Mouse (Mus musculus) kidney, embryonic 15.5 days (tissue): Measurements from ENCODE around the gene Hdac8. TPM values are rescaled to one million over a fixed set of nuclear protein-coding genes. Genes with fewer than 3 reads are reported as not detected.

Experiments used
- ATAC-seq: fragments of 200-750 bp; cut with Nextera tagmentation; replicated peaks from 2 replicates; pipeline ENCODE4 v1.8.0; 2017; ENCODE audit warnings: moderate TSS enrichment; ENCODE audit not compliant: low FRiP score
- H3K27ac ChIP-seq: fragments of 300-500 bp; sonication (generic); 2 replicates; pipeline ENCODE4 v1.5.1; 2015; ENCODE audit warnings: mild to moderate bottlenecking, inconsistent platforms
- H3K27me3 ChIP-seq: fragments of 300-500 bp; sonication (generic); 2 replicates; pipeline ENCODE4 v1.6.1; 2015; ENCODE audit warnings: inconsistent platforms
- H3K36me3 ChIP-seq: fragments of 300-500 bp; sonication (generic); 2 replicates; pipeline ENCODE4 v1.6.1; 2015; ENCODE audit warnings: inconsistent platforms
- H3K4me1 ChIP-seq: fragments of 300-500 bp; sonication (generic); 2 replicates; pipeline ENCODE4 v1.6.1; 2015; ENCODE audit warnings: inconsistent platforms
- H3K4me2 ChIP-seq: fragments of 300-500 bp; sonication (generic); 2 replicates; pipeline ENCODE4 v1.6.1; 2015; ENCODE audit warnings: moderate library complexity, mild to moderate bottlenecking, inconsistent platforms
- H3K4me3 ChIP-seq: fragments of 300-500 bp; sonication (generic); replicated peaks from 2 replicates; pipeline ENCODE4 v1.5.1; 2015; ENCODE audit warnings: mild to moderate bottlenecking, inconsistent platforms
- H3K9ac ChIP-seq: fragments of 300-500 bp; sonication (generic); 2 replicates; pipeline ENCODE4 v1.6.1; 2015; ENCODE audit warnings: mild to moderate bottlenecking, inconsistent platforms
- H3K9me3 ChIP-seq: fragments of 300-500 bp; sonication (generic); replicated peaks from 2 replicates; pipeline ENCODE4 v1.6.1; 2016; ENCODE audit warnings: inconsistent platforms
- WGBS: fragments of 180-500 bp; shearing (Covaris S2); methylation state at CpG from one replicate; pipeline ENCODE4 v1.1.7; 2015; ENCODE audit warnings: mixed read lengths; 5-methylcytosine and 5-hydroxymethylcytosine counted together
- polyA plus RNA-seq: library from polyadenylated mRNA; unstranded; fragments of >200 nt; fragmentation: Nextera tagmentation; extraction: Ambion mirVana; gene quantifications from 2 replicates; pipeline ENCODE4 v1.2.1, GENCODE M21; 2015

Gene Hdac8
- 9.1 and 9.6 TPM in 2 replicates for polyA plus RNA-seq

DNA sequence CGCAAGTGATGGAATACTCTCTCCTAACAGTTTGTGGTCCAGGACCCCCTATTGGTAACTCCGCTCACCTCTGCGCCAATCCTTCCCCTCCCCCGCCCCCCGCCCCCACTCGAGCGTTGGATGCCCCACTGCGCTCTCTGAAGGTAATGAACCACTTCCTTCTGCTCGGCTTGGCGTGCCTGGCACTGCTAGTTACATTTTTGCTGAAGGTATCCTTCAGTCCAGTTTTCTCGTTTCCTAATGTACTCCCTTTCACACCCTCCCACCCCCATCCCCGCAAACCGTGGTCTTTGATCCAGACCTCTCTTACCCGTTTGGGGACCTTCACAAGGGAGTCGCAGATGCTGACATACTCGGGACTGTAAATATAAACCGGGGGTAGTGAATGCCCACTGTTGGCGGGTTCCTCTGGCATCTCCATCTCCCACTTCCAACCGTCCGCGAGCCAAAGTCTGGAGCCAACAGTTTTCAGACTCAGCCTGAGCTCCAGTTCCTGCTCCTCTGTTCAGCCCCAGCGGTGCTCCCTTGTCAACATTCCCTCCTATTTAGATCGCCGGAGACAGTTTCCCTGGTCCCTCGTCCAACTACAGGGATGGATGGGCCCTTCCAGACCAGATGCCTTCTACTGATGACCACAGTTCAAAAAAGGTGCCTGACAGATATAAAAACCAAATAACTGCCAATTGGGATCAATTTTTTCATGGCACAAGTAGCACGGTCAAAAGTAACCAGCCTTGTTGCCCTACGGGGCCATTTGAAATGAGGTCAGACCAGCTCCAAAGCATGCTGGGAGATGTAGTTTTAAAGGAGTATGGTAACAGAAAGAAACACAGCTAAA is at the start of gene Hdac8:
Gene Hdac8, minus strand, starts transcription at position 716 of the 838 bp plus-strand sequence.
- H3K27me3 ChIP-seq = peaks cover 40% of the 10 kb centered on the region
- ATAC-seq = peak; percentile 90
- H3K4me3 ChIP-seq = peak within 1 kb of the TSS; percentile 57
- no peaks in the 10 kb centered on the region for H3K36me3 ChIP-seq
- peak within 1 kb of the TSS; percentile 59 for H3K4me2 ChIP-seq
- peak within 1 kb of the TSS; percentile 31 for H3K9ac ChIP-seq
- 17% methylated on average over 27 of the region's 27 CpGs for WGBS
- 0 out of 2 replicates have a peak within 1 kb of the TSS, but pooled peaks have one; percentile 41 for H3K27ac ChIP-seq
- no peaks in the 10 kb centered on the region for H3K9me3 ChIP-seq
- H3K4me1 ChIP-seq = no peaks in the 10 kb centered on the region

DNA sequence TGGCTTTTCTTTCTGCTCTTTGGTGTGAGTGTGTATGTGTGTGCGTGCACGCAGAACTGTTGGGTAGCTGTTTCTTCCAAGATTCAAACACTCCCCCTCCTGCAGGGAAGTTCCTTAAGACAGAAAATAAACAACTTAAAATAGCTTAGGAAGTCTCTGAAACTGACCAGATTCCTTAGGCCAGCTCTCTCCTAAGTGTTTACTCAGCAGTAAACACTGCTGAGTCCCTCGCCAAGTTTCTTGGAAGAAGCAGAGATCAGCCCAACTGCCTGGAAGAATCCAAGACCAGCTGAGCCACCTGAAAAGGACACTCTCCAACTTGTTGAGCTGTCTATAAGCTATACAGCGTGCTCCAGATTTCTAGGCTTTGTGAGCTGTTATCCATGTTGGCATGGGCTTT is 4.0 kb upstream of the Hdac8 start:
- H3K27ac ChIP-seq = no peak overlapping the region
- WGBS = 44% methylated on average over 4 of the region's 4 CpGs
- H3K36me3 ChIP-seq = no peaks in the 10 kb centered on the region
- H3K27me3 ChIP-seq = peaks cover 37% of the 10 kb centered on the region
- ATAC-seq = no peak
- H3K9ac ChIP-seq = no peak overlapping the region
- no peaks in the 10 kb centered on the region for H3K4me1 ChIP-seq
- H3K9me3 ChIP-seq = no peaks in the 10 kb centered on the region
- H3K4me3 ChIP-seq = no peak overlapping the region
- H3K4me2 ChIP-seq = no peak overlapping the region

DNA sequence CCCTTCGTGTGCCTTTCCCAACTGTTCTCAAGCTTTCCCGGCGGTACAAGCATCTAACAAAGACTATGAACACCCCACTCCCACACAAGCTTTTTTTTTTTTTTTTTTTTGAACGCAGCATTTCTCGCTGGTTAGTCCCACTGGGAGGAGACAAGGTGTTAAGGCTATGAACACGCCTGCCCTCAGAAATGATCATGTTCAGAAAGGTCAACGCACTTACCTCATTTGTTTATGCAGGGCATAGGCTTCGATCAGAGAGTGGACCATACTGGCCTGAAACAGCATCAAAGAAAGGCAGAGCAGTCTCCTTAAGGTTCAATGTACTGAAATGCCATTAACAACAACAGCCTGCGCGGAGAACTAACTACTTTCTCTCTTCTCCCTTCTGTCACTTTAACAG is 980 bp downstream of the Hdac8 start:
- Histone ChIP-seq H3K36me3 (peaks cover 6% of the 10 kb centered on the region; the same call in 1 of the 2 replicates), H3K4me2 (peak overlapping the region; percentile 59), H3K9me3 (no peaks in the 10 kb centered on the region), H3K27me3 (peaks cover 35% of the 10 kb centered on the region), H3K9ac (0 out of 2 replicates have a peak overlapping the region, but pooled peaks have one; percentile 31), H3K4me1 (no peaks in the 10 kb centered on the region), H3K4me3 (peak overlapping the region; percentile 57), H3K27ac (no peak overlapping the region)
- ATAC-seq = no peak
- 32% methylated on average over 10 of the region's 10 CpGs for WGBS

DNA sequence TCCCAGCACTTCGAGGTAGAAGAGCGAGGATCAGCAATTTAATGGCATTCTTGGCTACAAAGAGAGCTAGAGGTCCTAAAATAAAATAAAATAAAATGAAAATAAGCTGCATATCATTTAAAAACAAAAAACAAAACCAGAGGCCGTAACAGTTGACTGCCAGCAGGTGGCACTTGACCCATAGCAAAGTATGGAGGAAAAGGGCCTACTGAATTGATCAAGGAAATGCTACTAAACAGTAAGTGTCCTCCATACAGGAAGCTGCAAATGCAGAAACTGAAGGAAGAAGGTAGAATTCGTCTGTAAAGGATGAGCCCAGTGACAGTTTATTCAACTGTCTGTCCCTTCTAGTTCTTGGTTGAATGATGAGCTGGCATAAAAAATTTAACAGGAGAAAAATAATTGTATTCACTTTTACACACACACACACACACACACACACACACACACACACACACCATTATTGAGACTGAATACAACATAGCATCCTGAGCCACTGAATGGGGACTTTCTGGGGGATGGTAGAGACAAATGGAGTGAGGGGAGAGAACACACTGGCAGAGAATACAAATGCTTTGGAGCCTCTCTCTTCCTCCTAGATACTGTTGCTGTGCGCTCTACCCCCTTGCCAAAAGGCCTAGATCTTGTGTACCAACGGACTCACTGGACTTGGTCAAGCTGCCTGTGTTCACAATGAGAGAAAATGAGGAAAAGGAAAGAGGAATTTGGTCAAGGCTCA is 11.0 kb downstream of the Hdac8 start:
- H3K4me2 ChIP-seq = no peak overlapping the region
- H3K27me3 ChIP-seq = peaks cover 15% of the 10 kb centered on the region
- no peak overlapping the region for H3K9ac ChIP-seq
- H3K36me3 ChIP-seq = peaks cover 2% of the 10 kb centered on the region; the same call in 1 of the 2 replicates
- 72% methylated on average over 6 of the region's 6 CpGs for WGBS
- H3K4me3 ChIP-seq = no peak overlapping the region
- ATAC-seq = no peak
- H3K9me3 ChIP-seq = no peaks in the 10 kb centered on the region
- H3K27ac ChIP-seq = no peak overlapping the region
- H3K4me1 ChIP-seq = no peaks in the 10 kb centered on the region

DNA sequence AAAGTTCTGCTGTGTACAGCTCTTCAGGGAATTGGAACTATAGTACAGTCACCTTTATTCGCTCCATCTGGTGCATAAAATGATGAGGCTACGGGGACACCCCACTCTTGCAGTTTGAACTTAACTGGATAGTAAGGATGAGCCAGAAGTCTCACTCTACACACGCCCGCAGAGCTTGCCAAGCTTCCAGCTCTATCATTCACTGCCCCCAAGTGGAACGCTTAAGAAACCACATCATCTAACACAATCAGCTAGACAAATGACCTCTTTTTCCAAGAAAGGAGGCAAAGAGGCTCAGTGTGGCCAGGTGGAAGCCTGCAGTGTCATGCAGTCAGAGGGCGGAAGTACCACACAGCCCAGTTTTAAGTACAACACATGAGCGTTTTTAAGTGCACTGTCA is 19.6 kb downstream of the Hdac8 start:
- Histone ChIP-seq H3K9ac (no peak overlapping the region), H3K4me2 (no peak overlapping the region), H3K27ac (no peak overlapping the region), H3K4me1 (no peaks in the 10 kb centered on the region), H3K27me3 (peaks cover 30% of the 10 kb centered on the region; the same call in 1 of the 2 replicates), H3K9me3 (no peaks in the 10 kb centered on the region), H3K36me3 (no peaks in the 10 kb centered on the region), H3K4me3 (no peak overlapping the region)
- WGBS = 82% methylated on average over 7 of the region's 7 CpGs
- no peak for ATAC-seq

DNA sequence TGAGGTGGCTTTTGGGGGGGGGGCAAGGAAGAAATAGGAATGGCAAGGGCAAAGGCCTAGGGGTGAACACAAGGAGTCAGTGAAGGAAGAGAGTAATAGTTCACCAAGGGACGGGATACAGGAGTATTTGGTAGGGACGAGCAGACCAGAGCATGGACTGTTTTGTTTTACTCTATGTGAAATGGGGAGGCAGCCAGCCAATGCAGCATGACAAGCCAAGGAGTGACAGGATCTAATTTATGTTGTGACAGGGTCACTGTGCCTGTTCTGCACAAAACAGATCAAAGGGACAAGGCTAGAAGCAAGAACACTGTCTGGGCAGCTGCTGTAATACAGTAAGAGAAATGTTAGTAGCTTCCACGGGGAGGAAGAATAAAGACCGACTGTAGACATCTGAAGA is 25.5 kb downstream of the Hdac8 start:
- Histone ChIP-seq H3K4me2 (no peak overlapping the region), H3K9me3 (no peaks in the 10 kb centered on the region), H3K36me3 (no peaks in the 10 kb centered on the region), H3K4me1 (no peaks in the 10 kb centered on the region), H3K9ac (no peak overlapping the region), H3K27ac (no peak overlapping the region), H3K27me3 (peaks cover 13% of the 10 kb centered on the region; the same call in 1 of the 2 replicates), H3K4me3 (no peak overlapping the region)
- ATAC-seq = no peak
- WGBS = 55% methylated on average over 4 of the region's 4 CpGs

DNA sequence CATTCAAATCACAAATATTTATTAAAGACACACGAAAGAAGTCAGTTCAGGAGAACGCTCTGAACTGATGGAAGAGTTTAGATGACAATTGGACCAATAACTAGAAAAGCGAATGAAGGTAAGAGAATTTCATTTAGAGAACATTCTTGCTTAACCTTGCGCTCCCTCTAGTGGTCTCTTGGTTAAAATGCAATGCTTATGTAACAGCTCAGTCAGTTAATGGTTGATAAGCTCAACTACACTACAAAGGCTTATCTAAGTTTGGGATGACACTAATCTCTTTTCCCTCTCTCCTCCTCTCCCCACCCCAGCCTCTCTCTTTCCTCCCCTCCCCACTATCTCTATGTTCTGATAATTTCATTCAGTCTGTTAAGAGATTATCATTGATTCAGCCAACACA is 26.2 kb downstream of the Hdac8 start:
- ATAC-seq = no peak
- H3K27ac ChIP-seq = no peak overlapping the region
- peaks cover 13% of the 10 kb centered on the region; the same call in 1 of the 2 replicates for H3K27me3 ChIP-seq
- 28% methylated on average over 4 of the region's 4 CpGs for WGBS
- H3K9ac ChIP-seq = no peak overlapping the region
- H3K36me3 ChIP-seq = no peaks in the 10 kb centered on the region
- H3K9me3 ChIP-seq = no peaks in the 10 kb centered on the region
- H3K4me1 ChIP-seq = no peaks in the 10 kb centered on the region
- H3K4me3 ChIP-seq = no peak overlapping the region
- H3K4me2 ChIP-seq = no peak overlapping the region

DNA sequence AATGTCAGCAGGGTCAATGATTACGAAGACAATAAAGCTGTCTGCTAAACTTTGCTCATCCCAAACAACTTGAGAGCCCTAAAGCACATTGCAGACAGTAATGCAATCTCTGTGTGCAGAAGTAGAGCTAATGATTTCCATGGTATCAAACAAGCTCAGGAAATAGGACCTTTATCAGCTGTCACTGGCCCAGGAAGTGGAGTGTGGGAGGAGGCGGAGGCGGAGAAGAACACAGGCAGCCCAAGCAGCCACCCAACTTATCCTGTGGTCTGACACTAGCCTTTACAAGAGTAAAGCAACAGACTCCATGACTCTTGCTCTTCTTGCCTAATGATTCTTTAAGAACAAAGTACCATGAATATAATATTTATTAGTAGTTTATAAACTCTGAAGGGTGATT is 26.7 kb downstream of the Hdac8 start:
- WGBS = 55% methylated on average over 3 of the region's 3 CpGs
- Histone ChIP-seq H3K9me3 (no peaks in the 10 kb centered on the region), H3K27me3 (peaks cover 10% of the 10 kb centered on the region; the same call in 1 of the 2 replicates), H3K4me3 (no peak overlapping the region), H3K27ac (no peak overlapping the region), H3K4me2 (no peak overlapping the region), H3K36me3 (no peaks in the 10 kb centered on the region), H3K4me1 (no peaks in the 10 kb centered on the region), H3K9ac (no peak overlapping the region)
- ATAC-seq = no peak

DNA sequence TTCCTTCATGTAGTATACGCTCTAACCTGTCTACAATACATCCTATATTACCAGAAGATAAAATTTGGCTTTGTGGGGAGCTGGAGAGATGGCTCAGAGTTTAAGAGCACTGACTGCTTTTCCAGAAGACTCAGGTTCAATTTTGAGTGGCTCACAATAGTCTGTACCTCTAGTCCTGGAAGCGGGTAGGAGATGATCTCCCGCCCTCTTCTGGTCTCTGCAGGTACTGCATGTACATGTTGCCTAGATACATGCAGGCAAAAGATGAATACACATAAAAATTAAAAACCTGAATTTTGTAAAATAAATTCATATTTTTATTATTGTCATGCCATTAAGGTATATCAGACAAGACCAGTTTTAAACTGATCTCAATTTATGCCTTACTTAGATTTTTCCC is 28.4 kb downstream of the Hdac8 start:
- Histone ChIP-seq H3K4me3 (no peak overlapping the region), H3K9me3 (no peaks in the 10 kb centered on the region)
- WGBS = 33% methylated on average over 3 of the region's 3 CpGs

DNA sequence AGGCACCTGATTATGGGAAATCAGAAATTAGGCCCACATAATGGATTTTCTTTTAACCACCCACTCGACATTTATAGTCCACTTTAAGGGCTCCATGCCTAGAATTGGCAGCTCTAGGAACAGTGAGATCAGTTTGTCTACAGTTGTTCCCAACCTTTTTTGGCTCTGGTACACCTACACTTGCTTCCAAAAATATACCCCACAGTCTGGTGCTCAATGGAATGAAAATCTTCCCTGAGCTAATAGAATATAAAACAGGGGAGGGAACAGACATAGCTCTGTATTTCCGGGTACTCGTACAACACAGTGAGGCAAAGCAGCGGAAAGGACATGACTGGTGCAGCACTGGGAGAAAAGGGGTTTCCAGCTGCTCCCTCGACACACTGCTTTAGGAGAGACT is 29.6 kb downstream of the Hdac8 start:
- Histone ChIP-seq H3K27me3 (peaks cover 14% of the 10 kb centered on the region; the same call in 1 of the 2 replicates), H3K4me1 (no peaks in the 10 kb centered on the region), H3K4me3 (no peak overlapping the region), H3K4me2 (no peak overlapping the region), H3K9ac (no peak overlapping the region), H3K27ac (no peak overlapping the region), H3K9me3 (no peaks in the 10 kb centered on the region), H3K36me3 (no peaks in the 10 kb centered on the region)
- 90% methylated on average over 5 of the region's 5 CpGs for WGBS
- ATAC-seq = no peak

More for the DNA sequence above, 28.4 kb downstream of the Hdac8 start:
- H3K9ac ChIP-seq = no peak overlapping the region
- no peak overlapping the region for H3K27ac ChIP-seq
- no peaks in the 10 kb centered on the region for H3K36me3 ChIP-seq
- peaks cover 8% of the 10 kb centered on the region; the same call in 1 of the 2 replicates for H3K27me3 ChIP-seq
- H3K4me2 ChIP-seq = no peak overlapping the region
- no peaks in the 10 kb centered on the region for H3K4me1 ChIP-seq
- no peak for ATAC-seq

DNA sequence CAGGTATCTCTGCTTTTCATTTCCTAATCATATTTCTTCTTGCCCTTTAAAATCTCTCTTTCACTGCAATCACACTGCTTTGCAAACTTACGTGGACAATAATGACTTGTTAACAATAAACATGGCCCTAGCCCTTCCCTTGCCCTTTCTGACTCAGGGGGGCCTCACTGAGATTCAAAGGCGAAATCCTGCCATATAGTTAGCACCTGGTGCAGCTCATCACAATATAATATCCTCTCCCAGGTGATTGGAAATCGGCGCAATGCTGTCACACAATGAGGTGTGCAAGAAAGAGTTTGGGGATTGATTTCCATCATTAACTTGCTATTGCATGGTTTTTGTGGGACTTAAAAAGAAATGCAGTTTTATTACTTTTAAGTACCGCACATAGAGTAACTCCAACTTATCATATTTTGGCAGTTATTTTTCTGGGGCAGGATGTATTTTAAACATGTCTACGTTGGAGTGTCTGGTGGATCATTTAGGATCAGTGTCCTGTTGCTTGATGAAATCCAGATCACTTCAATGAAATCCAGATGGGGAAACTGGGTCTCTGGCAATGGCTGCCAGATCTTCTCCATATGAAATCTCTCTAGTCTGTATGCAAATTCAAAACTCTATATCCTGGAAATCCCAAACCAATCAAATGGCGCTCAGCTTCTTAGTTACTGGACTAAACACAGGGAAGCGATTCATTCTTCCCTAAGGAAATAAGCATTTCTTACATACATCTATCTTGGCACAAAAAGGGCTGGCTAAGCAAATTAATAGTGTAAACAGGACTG is 86.6 kb downstream of the Hdac8 start:
- Histone ChIP-seq H3K36me3 (no peaks in the 10 kb centered on the region), H3K9ac (no peak overlapping the region), H3K27ac (no peak overlapping the region), H3K4me3 (no peak overlapping the region), H3K4me2 (no peak overlapping the region), H3K4me1 (0 out of 2 replicates have a peak, but pooled peaks cover 5% of the 10 kb centered on the region), H3K27me3 (peaks cover 52% of the 10 kb centered on the region), H3K9me3 (no peaks in the 10 kb centered on the region)
- WGBS = 84% methylated on average over 8 of the region's 8 CpGs
- no peak for ATAC-seq
